Mouse (Mus musculus): ENCODE measurements around the gene Vps54. TPM values are rescaled to one million over a fixed set of nuclear protein-coding genes. Genes with fewer than 3 reads are reported as not detected.
"Not testable (repeated sequence)": the region's sequence is repeated elsewhere in the genome, so short reads cannot be mapped to it uniquely, and the experiment has no call there.

The Vps54 gene
- polyA plus RNA-seq (2015; fragmentation: Nextera tagmentation; extraction: Ambion mirVana), result 10.3 TPM in 2 replicates

- no peaks in the 10 kb centered on the region for H3K9me3 ChIP-seq (replicated peaks; ENCODE audit: control insufficient read depth, low read length, poor library complexity, severe bottlenecking)
Measured at GRCm38 (mm10) chr11:21239021-21239661, at the start of gene Vps54. Gene Vps54 (plus strand): TSS chr11:21239281.

GRCm38 (mm10) chr11:21191821-21192220 is 47.3 kb upstream of the Vps54 start:
- H3K27ac ChIP-seq (ENCODE audit: low read length); H3K9me3 ChIP-seq (replicated peaks; ENCODE audit: control insufficient read depth, low read length, poor library complexity, severe bottlenecking); H3K27me3 ChIP-seq (ENCODE audit: control insufficient read depth, insufficient read depth, low read depth, low read length); H3K4me1 ChIP-seq (ENCODE audit: control insufficient read depth, insufficient read depth, low read length); H3K9ac ChIP-seq (ENCODE audit: low read depth, low read length); H3K36me3 ChIP-seq (ENCODE audit: control insufficient read depth, insufficient read depth, low read length); H3K4me2 ChIP-seq (ENCODE audit: low read length); H3K4me3 ChIP-seq (ENCODE audit: low read depth, low read length); ATAC-seq: not testable (repeated sequence)
- 93% methylated on average over 8 of the region's 8 CpGs for WGBS

More at GRCm38 (mm10) chr11:21239021-21239661, at the start of gene Vps54:
- Histone ChIP-seq H3K27ac (ENCODE audit: low read length) (peak within 1 kb of the TSS; percentile 97), H3K27me3 (ENCODE audit: control insufficient read depth, insufficient read depth, low read depth, low read length) (no peaks in the 10 kb centered on the region), H3K4me2 (ENCODE audit: low read length) (peak within 1 kb of the TSS; percentile 61), H3K4me3 (ENCODE audit: low read depth, low read length) (peak within 1 kb of the TSS; percentile 96), H3K36me3 (ENCODE audit: control insufficient read depth, insufficient read depth, low read length) (no peaks in the 10 kb centered on the region), H3K4me1 (ENCODE audit: control insufficient read depth, insufficient read depth, low read length) (peaks cover 26% of the 10 kb centered on the region), H3K9ac (ENCODE audit: low read depth, low read length) (peak within 1 kb of the TSS; percentile 98)
- WGBS, result under 1% methylated on average over 18 of the region's 84 CpGs
- peak; percentile 89 for ATAC-seq

GRCm38 (mm10) chr11:21194851-21195250 is 44.2 kb upstream of the Vps54 start:
- Histone ChIP-seq H3K9me3 (replicated peaks; ENCODE audit: control insufficient read depth, low read length, poor library complexity, severe bottlenecking) (no peaks in the 10 kb centered on the region), H3K27me3 (ENCODE audit: control insufficient read depth, insufficient read depth, low read depth, low read length) (no peaks in the 10 kb centered on the region), H3K9ac (ENCODE audit: low read depth, low read length) (no peak overlapping the region), H3K27ac (ENCODE audit: low read length) (no peak overlapping the region), H3K36me3 (ENCODE audit: control insufficient read depth, insufficient read depth, low read length) (no peaks in the 10 kb centered on the region), H3K4me3 (ENCODE audit: low read depth, low read length) (no peak overlapping the region), H3K4me2 (ENCODE audit: low read length) (no peak overlapping the region), H3K4me1 (ENCODE audit: control insufficient read depth, insufficient read depth, low read length) (no peaks in the 10 kb centered on the region)
- 95% methylated on average over 3 of the region's 3 CpGs for WGBS
- ATAC-seq, result no peak

- Histone ChIP-seq H3K9ac (ENCODE audit: low read depth, low read length) (no peak overlapping the region), H3K4me1 (ENCODE audit: control insufficient read depth, insufficient read depth, low read length) (no peaks in the 10 kb centered on the region), H3K4me3 (ENCODE audit: low read depth, low read length) (no peak overlapping the region), H3K36me3 (ENCODE audit: control insufficient read depth, insufficient read depth, low read length) (no peaks in the 10 kb centered on the region), H3K27ac (ENCODE audit: low read length) (no peak overlapping the region), H3K27me3 (ENCODE audit: control insufficient read depth, insufficient read depth, low read depth, low read length) (no peaks in the 10 kb centered on the region), H3K9me3 (replicated peaks; ENCODE audit: control insufficient read depth, low read length, poor library complexity, severe bottlenecking) (no peaks in the 10 kb centered on the region), H3K4me2 (ENCODE audit: low read length) (no peak overlapping the region)
- no peak for ATAC-seq
- 60% methylated on average over 2 of the region's 2 CpGs for WGBS
Measured at GRCm38 (mm10) chr11:21209046-21209445, 30.0 kb upstream of the Vps54 start.

- not testable (repeated sequence) for H3K4me2 ChIP-seq (ENCODE audit: low read length); H3K9ac ChIP-seq (ENCODE audit: low read depth, low read length); H3K4me3 ChIP-seq (ENCODE audit: low read depth, low read length); H3K36me3 ChIP-seq (ENCODE audit: control insufficient read depth, insufficient read depth, low read length); H3K27me3 ChIP-seq (ENCODE audit: control insufficient read depth, insufficient read depth, low read depth, low read length); ATAC-seq; H3K4me1 ChIP-seq (ENCODE audit: control insufficient read depth, insufficient read depth, low read length); H3K27ac ChIP-seq (ENCODE audit: low read length); H3K9me3 ChIP-seq (replicated peaks; ENCODE audit: control insufficient read depth, low read length, poor library complexity, severe bottlenecking)
- 92% methylated on average over 9 of the region's 9 CpGs for WGBS
Measured at GRCm38 (mm10) chr11:21209701-21210100, 29.4 kb upstream of the Vps54 start.

- 86% methylated on average over 3 of the region's 3 CpGs for WGBS
- Histone ChIP-seq H3K4me1 (ENCODE audit: control insufficient read depth, insufficient read depth, low read length) (no peaks in the 10 kb centered on the region), H3K9me3 (replicated peaks; ENCODE audit: control insufficient read depth, low read length, poor library complexity, severe bottlenecking) (no peaks in the 10 kb centered on the region), H3K4me3 (ENCODE audit: low read depth, low read length) (no peak overlapping the region), H3K4me2 (ENCODE audit: low read length) (no peak overlapping the region), H3K9ac (ENCODE audit: low read depth, low read length) (no peak overlapping the region), H3K27me3 (ENCODE audit: control insufficient read depth, insufficient read depth, low read depth, low read length) (no peaks in the 10 kb centered on the region), H3K27ac (ENCODE audit: low read length) (no peak overlapping the region), H3K36me3 (ENCODE audit: control insufficient read depth, insufficient read depth, low read length) (no peaks in the 10 kb centered on the region)
- no peak for ATAC-seq
Measured at GRCm38 (mm10) chr11:21217419-21217818, 21.7 kb upstream of the Vps54 start.

GRCm38 (mm10) chr11:21219281-21219680 is 19.8 kb upstream of the Vps54 start:
- WGBS, result 71% methylated on average over 2 of the region's 2 CpGs
- Histone ChIP-seq H3K4me1 (ENCODE audit: control insufficient read depth, insufficient read depth, low read length) (no peaks in the 10 kb centered on the region), H3K27ac (ENCODE audit: low read length) (no peak overlapping the region), H3K27me3 (ENCODE audit: control insufficient read depth, insufficient read depth, low read depth, low read length) (no peaks in the 10 kb centered on the region), H3K4me2 (ENCODE audit: low read length) (no peak overlapping the region), H3K36me3 (ENCODE audit: control insufficient read depth, insufficient read depth, low read length) (no peaks in the 10 kb centered on the region), H3K9me3 (replicated peaks; ENCODE audit: control insufficient read depth, low read length, poor library complexity, severe bottlenecking) (no peaks in the 10 kb centered on the region), H3K9ac (ENCODE audit: low read depth, low read length) (no peak overlapping the region), H3K4me3 (ENCODE audit: low read depth, low read length) (no peak overlapping the region)
- no peak for ATAC-seq

- 88% methylated on average over 8 of the region's 8 CpGs for WGBS
- ATAC-seq, result no peak
- Histone ChIP-seq H3K4me1 (ENCODE audit: control insufficient read depth, insufficient read depth, low read length) (no peaks in the 10 kb centered on the region), H3K4me2 (ENCODE audit: low read length) (no peak overlapping the region), H3K9ac (ENCODE audit: low read depth, low read length) (no peak overlapping the region), H3K9me3 (replicated peaks; ENCODE audit: control insufficient read depth, low read length, poor library complexity, severe bottlenecking) (no peaks in the 10 kb centered on the region), H3K27me3 (ENCODE audit: control insufficient read depth, insufficient read depth, low read depth, low read length) (no peaks in the 10 kb centered on the region), H3K36me3 (ENCODE audit: control insufficient read depth, insufficient read depth, low read length) (no peaks in the 10 kb centered on the region), H3K27ac (ENCODE audit: low read length) (no peak overlapping the region), H3K4me3 (ENCODE audit: low read depth, low read length) (no peak overlapping the region)
Measured at GRCm38 (mm10) chr11:21219851-21220587, 19.1 kb upstream of the Vps54 start.

- Histone ChIP-seq H3K4me3 (ENCODE audit: low read depth, low read length) (no peak overlapping the region), H3K9me3 (replicated peaks; ENCODE audit: control insufficient read depth, low read length, poor library complexity, severe bottlenecking) (no peaks in the 10 kb centered on the region), H3K27me3 (ENCODE audit: control insufficient read depth, insufficient read depth, low read depth, low read length) (no peaks in the 10 kb centered on the region), H3K36me3 (ENCODE audit: control insufficient read depth, insufficient read depth, low read length) (no peaks in the 10 kb centered on the region), H3K9ac (ENCODE audit: low read depth, low read length) (no peak overlapping the region), H3K27ac (ENCODE audit: low read length) (no peak overlapping the region), H3K4me1 (ENCODE audit: control insufficient read depth, insufficient read depth, low read length) (no peaks in the 10 kb centered on the region), H3K4me2 (ENCODE audit: low read length) (no peak overlapping the region)
- WGBS, result 75% methylated on average over 2 of the region's 2 CpGs
- no peak for ATAC-seq
Measured at GRCm38 (mm10) chr11:21220754-21221153, 18.3 kb upstream of the Vps54 start.

Data from midbrain, embryonic 16.5 days (tissue).